Mouse (Mus musculus): ENCODE data around the gene Ttll4. TPM values are rescaled to one million over a fixed set of nuclear protein-coding genes. Genes with fewer than 3 reads are reported as not detected.

Gene Ttll4
- polyA plus RNA-seq (2017; shearing (Covaris generic)) = 48.4 TPM

DNA sequence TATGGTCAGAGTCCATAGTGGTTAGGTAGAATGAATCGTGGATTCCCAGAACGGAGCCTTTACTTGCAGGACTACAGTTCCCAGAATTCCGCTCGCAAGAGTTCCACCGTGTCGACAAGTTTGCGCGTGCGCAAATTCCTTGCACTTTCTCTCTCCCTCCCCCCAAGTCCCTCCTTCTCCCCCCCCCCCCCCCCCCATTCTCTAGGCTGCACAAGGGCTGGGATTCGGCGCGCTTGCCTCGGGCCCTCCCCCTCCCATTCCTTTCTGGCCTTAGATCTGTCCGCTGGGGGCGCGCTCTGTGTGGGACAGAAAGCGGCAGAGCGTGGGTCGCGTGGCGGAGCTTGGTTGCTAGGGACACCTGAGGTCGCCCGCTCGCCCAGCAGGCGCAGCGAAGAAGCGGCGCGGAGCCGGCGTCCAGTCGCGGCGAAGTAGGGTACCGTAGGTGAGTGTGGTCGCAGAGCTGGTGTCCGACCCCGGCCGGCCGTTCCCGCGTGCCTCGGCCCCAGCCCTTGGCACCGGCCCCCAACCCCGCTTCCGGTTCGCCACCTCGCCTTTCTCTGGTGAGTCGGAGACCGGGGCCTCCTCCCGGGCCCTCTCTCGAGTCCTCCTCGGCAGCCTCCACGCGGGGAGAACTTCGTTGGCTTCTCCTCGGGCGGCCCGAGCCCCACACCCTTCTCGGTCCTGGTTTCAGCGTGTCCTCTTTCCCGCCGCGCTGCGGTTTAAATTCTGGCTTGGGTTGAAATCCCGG lies at the start of gene Ttll4:
Gene Ttll4, plus strand, starts transcription at position 298 of the 748 bp plus-strand sequence.

DNA sequence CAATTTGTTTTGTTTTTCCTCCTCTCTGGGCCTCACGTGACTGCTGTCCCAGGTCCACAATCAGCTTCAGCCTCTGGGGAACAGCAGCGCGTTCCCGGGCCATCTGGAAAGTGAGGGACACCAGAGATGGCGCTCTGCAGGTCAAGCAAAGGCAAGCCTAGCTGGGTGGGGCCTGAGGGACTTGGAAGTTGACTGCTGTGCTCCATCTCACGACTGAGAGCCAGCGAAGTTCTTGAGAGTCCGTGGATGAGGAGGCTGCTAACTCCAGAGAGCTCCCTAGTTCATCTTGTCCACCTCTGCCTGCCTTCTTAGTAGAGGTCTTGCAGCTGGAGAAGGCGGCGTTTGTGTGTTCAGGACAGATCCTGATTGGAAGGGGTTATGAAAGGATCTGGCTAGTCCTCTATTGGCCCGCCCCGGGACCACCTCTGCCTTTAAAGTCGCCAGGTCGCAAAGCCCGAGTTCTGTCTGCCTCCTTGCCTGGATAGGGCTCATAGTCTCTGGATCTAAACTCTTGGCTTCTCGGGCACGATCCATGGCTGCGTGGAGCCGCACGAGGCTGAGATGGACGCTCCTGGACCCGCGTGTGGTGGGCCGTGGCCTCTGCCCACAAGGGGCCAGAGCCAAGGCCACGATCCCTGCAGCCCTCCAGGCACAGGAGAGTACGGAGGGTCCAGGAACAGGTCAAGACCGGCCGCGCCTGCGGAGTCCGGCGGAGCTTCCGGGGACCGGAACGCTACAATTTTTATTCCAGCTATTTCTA lies 51.7 kb downstream of the Ttll4 start, which contains the start of gene Cyp27a1:
Gene Cyp27a1, plus strand, starts transcription at position 476 of the 760 bp plus-strand sequence.

DNA sequence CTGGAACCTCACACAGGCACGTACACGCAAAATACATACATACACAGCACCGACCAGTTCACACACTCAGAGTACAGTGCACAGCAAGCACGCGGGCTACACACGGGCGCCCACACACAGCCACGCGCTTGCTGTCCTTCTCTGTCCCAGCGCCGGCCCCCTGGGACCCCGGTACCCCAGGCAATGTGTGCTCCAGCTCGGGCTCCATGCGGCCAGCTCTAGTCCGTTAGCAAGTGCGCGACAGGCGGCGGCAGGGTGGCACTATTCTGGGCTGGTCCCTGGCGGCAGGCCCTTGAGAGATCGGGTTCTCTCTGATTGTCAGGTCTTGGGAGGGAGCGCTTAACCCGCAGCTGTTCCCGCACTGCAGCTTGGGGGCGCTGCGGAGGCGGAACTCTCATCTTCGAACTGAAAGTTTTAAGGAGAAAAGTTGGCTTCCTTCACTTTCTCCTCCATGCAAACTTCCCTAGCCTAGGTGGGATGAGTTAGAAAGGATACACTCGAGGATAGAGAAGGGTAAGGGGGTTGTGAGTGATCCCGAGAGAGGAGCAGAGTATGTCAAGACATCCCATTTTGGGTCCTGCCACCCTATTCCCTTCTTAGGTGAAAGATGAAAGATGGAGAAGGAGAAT lies 87.2 kb downstream of the Ttll4 start, which contains the start of gene Prkag3:
Gene Prkag3, minus strand, starts transcription at position 579 of the 629 bp plus-strand sequence.

Other genes starting within 250 kb of the Ttll4 start
- 38.5 TPM for gene Cnot9, start 155.7 kb upstream of the Ttll4 start, polyA plus RNA-seq (2017; shearing (Covaris generic))
- gene Plcd4, start 118.9 kb upstream of the Ttll4 start, polyA plus RNA-seq (2017; shearing (Covaris generic)) = 0.98 TPM
- gene Usp37, start 117.5 kb upstream of the Ttll4 start, polyA plus RNA-seq (2017; shearing (Covaris generic)) = 22.0 TPM
- gene Zfp142, start 73.5 kb upstream of the Ttll4 start, polyA plus RNA-seq (2017; shearing (Covaris generic)) = 17.5 TPM
- 14.3 TPM for gene Bcs1l, start 73.5 kb upstream of the Ttll4 start, polyA plus RNA-seq (2017; shearing (Covaris generic))
- gene Rnf25, start 60.3 kb upstream of the Ttll4 start, polyA plus RNA-seq (2017; shearing (Covaris generic)) = 33.1 TPM
- gene Stk36, start 60.3 kb upstream of the Ttll4 start, polyA plus RNA-seq (2017; shearing (Covaris generic)) = 0.18 TPM
- gene Cyp27a1, start 51.8 kb downstream of the Ttll4 start, polyA plus RNA-seq (2017; shearing (Covaris generic)) = 0.51 TPM
- not detected for gene Prkag3, start 87.5 kb downstream of the Ttll4 start, polyA plus RNA-seq (2017; shearing (Covaris generic))
- gene Wnt6, start 110.1 kb downstream of the Ttll4 start, polyA plus RNA-seq (2017; shearing (Covaris generic)) = not detected
- gene Wnt10a, start 129.8 kb downstream of the Ttll4 start, polyA plus RNA-seq (2017; shearing (Covaris generic)) = 0.43 TPM
- not detected for gene Cdk5r2, start 193.2 kb downstream of the Ttll4 start, polyA plus RNA-seq (2017; shearing (Covaris generic))
- not detected for gene Fev, start 223.7 kb downstream of the Ttll4 start, polyA plus RNA-seq (2017; shearing (Covaris generic))
- not detected for gene Cryba2, start 231.4 kb downstream of the Ttll4 start, polyA plus RNA-seq (2017; shearing (Covaris generic))

Measured in inflammation-experienced regulatory T-cells, adult 16 weeks (primary cell).